Mouse (Mus musculus) right cerebral cortex, adult 18-20 months (tissue): Measurements from ENCODE around the gene Naa16.
"Not testable (repeated sequence)": the region's sequence is repeated elsewhere in the genome, so short reads cannot be mapped to it uniquely, and the experiment has no call there.

Experiments used
- DNase-seq: peaks from one replicate; pipeline ENCODE4 v3.0.0; 2022; ENCODE audit warnings: mixed read lengths

Naa16 gene

DNA sequence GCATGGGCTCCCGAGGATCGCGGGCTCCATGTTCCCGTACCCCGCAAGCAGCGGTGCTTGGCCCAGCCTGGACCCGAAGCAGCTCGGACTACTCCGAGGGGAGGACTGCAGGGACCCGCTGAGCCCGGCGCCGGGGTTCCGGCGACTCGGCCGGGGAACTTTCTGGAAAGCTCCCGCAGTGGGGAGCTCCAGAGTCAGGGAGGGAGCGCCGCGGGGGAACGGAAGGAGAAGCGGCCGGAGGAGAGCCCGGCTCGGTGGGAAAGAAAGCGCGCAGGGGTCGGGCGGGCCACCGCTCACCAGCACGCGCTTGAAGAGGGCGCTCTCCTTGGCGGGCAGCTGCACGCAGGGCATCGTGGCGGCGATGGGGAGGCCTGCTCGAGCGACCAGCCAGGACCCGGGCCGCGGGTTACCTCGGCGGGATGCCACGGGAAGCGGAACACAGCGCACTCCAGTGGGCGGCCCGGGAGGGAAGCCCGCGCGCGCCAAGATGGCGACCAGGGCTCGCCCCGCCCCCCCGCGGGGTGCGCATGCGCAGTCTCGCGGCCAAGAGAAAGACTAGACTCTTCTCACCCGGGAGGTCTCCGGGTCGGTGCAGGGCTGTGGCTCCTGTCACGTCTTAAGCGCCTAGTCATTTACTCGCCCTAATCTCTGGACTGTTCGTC, at the start of gene Naa16:
Naa16 (minus strand) TSS at position 514 of the 662 bp plus-strand sequence.
- peak; percentile 94 for DNase-seq

DNA sequence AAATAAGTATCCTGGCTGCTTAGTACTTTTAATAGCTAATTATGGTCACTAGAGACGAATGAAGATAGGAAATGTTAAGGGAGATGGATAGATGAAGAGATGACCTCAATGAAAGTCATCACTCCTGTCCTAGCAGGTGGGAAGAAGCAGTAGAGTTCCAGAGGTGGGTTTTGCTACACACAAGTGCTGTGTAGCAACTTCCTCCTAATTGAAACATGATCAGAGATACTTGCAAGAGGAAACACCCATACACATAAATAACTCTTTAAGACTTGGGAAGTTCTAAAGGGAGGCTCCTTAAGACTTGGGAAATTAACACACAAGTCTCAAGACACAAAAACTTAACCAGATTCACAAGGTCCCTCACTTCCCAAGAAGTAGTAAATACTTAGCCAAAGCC, 43.5 kb upstream of the Naa16 start:
- DNase-seq, result no peak

DNA sequence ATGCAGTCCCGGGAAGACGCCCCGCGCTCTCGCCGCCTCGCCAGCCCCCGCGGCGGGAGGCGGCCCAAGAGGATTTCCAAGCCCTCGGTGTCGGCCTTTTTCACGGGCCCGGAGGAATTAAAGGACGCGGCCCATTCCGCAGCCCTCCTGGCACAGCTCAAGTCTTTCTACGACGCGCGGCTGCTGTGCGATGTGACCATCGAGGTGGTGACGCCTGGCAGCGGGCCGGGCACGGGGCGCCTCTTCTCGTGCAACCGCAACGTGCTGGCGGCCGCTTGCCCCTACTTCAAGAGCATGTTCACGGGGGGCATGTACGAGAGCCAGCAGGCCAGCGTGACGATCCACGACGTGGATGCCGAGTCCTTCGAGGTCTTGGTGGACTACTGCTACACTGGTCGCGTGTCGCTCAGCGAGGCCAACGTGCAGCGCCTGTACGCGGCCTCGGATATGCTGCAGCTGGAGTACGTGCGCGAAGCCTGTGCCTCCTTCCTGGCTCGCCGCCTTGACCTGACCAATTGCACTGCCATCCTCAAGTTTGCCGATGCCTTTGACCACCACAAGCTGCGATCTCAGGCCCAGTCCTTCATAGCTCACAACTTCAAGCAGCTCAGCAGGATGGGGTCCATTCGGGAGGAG, 36.3 kb upstream of the Naa16 start:
- not testable (repeated sequence) for DNase-seq

DNA sequence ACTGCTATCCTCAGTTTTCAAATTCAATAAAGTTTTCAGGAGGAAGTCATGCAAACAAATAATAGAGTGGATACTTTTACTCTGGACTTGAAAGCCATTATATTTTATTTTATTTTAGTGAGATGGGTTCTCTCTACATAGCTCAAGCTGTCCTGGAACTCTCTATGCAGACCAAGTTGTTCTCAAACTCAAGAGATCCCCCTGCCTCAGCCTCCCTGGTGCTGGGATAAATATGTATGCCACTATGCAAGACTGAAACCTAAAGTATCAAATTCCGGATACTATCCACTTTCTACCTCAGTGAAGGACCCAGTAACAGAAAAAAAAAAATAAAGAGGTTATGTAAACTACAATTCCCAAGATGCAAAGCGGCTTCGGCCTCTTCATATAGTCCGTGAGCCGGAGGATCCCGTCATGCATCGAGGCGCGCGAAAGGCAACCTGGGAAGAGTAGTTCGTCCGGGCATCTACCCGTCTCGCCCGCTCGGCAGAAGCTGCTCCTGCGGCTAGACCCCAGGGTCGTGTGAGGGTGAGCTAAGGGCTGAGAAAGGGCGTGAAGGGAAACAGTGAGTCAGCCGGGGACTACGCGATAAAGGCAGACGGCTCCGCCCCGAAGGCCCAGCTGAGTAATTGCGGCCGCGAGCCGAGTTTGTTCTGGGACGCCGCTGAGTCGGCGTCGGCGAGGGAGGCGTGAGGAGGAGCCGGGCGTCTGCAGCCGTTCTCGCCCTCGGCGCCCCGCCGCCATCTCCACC, 35.6 kb upstream of the Naa16 start, which contains the start of gene Kbtbd7:
Kbtbd7 (plus strand) TSS at position 533 of the 751 bp plus-strand sequence.
- DNase-seq, result peak; percentile 95

DNA sequence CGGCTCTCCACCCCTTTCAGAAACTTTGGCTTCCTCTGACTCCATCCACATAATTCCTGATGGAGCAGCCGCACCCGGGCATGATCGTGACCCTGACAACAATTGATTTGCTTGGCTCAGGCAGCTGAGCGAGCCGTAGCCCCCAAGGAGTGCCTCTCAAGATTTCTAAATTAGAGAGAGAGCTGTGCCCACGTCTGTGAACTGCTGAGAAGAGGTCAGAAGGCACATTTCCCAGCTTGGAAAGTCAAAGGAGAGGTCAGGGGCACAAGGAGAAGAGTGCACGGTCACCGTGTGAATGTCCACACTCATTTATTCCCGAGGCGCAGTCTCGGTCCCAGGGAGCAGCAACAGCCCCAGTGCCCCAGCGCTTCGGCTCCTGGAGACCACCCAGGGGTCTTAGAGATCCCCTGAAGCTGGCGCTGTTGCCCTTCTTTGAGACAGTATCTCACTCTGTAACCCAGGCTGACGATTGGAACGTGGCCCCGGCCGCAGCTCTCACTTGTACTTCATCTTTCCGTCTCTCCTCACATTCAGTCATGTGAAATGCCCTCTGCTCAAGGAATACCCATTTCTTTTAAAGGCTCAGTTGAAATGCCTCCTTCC, 29.6 kb upstream of the Naa16 start:
- DNase-seq, result no peak

DNA sequence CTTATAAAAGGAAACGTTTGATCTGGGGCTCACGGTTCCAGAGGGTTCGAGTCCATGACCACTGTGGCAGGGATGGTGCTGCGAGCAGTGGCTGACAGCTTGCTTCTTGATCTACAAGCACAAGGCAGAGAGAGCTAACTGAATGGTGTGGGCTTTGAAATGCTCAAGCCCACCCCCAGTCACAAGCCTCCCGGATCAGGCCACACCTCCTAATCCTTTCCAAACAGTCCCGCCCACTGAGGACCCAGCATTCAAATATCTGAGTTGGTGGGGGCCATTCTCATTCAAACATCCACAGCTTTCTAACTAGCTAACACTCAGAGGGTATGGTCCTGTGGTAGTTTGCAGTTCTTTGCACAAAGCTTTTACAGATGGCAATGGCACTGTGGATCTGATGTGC, 22.5 kb upstream of the Naa16 start:
- DNase-seq, result no peak

DNA sequence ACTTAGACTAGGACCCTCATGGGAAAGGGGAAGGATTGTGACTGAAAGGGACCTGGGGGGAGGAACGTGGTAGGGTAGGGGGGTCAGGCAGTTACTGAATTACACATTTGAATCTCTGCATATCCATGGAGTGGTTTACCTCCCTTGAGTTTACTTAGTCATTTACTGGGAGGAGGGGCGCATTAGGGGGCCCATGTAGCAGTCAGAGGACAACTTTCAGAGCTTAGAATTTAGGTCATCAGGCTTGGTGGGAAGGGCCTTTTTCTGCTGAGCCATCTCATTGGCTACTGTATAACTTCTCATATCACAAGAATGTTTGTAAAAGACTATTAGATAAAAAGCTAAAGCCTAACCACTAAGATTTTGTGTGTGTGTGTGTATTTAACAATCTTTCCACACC, 20.1 kb upstream of the Naa16 start:
- DNase-seq, result no peak

DNA sequence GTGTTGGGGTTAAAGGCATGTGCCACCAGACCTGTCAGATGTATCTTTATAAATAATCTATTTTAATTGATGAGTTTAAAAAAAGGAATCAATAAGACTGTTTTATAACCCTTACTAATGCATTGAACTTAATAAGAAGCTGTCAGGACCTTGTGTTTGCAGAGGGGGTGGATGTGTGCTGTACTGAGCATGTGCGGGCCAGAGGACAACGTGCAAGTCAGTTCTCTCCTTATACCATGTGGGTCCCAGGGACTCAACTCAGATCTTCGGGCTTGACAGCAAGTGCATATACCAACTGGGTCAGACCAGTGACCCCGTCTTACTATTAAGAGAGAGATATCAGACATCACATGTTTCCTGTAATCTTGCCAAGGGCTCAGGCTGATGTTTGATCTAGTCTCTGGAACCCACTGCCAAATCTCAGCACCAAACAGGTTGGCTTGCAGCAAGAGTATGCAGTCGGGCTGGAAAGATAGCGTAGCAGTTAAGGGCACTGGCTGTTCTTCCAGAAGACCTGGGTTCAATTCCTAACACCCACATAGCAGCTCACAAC, 18.8 kb upstream of the Naa16 start:
- no peak for DNase-seq

DNA sequence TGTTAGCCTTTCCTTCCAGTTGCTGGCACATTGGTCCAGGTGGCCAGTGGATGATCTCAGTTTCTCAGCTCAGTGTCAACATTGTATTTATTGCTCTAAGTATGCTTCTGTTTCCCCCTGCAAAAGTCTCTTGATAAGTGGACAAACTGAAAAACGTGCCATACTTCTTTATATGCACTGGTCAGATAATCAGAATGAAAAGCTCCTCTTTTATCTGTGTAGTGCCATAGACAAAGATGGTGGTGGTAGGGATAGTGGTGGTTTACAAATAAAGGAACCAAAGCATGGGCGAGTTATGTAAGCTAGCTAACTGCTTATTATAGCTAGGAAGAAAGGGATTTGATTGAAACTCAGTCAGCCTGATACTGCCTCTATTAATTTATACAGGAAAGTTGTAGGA, 17.1 kb upstream of the Naa16 start:
- DNase-seq, result no peak

DNA sequence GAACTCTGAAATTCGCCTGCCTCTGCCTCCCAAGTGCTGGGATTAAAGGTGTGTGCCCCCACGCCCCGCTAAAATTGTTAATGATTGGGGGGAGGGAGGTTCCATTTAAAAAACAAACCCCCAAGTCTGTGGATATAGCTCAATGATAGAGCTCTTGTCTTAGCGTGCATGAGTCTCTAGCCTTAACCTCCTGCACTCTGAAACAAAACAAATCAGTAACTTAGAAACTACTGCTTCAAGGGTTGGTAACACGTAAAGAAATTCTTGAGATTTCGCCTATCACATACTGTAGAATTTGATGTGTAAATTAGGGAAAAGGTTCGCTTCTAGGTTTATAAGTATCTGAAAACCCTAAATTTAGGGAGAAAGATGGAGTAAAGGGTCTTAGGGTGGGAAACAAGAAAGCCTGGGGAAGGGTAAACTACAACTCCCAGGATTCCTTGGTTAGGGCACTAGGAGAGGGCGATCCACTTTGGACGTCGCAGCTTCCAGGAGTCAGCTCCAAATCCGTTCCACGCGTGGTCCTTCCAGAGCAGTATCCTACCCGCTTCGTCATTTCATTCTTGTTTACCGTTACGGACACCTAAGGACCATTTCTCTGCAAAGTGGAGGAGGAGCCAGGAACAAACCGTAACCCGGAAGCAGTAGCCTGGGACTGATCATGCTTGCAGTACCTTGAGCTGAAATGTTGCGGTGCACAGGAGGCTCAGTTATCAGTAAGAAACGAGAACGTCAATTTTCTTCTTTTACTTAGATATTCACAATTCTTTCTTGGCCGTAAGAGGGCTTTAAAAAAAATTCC, 6.9 kb upstream of the Naa16 start, which contains the start of gene Mtrf1:
Mtrf1 (plus strand) TSS at position 452 of the 802 bp plus-strand sequence.
- peak; percentile 75 for DNase-seq

DNA sequence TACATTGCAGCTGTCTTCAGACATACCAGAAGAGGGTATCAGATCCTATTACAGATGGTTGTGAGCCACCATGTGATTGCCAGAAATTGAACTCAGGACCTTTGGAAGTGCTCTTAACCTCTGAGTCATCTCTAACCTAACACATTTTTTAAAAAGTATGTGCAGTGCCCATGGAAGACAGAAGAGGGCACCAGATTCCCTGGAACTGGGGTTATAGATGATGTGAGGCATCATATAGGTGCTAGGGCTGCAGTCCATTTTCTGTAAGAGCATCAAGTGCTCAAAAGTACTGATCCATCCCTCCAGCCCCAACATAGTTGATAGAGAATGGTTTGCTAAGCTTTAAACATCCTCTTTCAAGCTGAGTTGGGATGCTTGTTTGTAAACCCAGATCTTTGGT, 4.0 kb upstream of the Naa16 start:
- DNase-seq, result no peak

DNA sequence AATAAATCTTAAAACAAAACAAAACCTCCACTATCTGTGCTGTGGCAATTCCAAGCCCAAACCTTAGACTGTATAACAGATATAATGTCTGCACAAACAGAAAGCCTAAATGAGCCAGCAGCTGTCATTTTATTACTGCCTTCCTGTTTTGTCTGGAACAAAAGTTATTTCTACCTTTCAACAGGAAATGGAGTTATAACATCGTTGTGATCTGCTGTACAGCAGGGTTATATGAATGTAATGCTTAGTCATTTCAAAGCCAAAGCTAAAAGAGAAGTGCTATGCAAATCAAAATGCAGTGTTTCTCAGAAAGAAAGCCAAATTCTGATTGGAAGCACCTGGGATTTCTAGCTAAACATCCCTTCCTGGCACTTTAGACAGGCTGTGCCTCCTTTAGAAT, 2.7 kb upstream of the Naa16 start:
- DNase-seq, result no peak

DNA sequence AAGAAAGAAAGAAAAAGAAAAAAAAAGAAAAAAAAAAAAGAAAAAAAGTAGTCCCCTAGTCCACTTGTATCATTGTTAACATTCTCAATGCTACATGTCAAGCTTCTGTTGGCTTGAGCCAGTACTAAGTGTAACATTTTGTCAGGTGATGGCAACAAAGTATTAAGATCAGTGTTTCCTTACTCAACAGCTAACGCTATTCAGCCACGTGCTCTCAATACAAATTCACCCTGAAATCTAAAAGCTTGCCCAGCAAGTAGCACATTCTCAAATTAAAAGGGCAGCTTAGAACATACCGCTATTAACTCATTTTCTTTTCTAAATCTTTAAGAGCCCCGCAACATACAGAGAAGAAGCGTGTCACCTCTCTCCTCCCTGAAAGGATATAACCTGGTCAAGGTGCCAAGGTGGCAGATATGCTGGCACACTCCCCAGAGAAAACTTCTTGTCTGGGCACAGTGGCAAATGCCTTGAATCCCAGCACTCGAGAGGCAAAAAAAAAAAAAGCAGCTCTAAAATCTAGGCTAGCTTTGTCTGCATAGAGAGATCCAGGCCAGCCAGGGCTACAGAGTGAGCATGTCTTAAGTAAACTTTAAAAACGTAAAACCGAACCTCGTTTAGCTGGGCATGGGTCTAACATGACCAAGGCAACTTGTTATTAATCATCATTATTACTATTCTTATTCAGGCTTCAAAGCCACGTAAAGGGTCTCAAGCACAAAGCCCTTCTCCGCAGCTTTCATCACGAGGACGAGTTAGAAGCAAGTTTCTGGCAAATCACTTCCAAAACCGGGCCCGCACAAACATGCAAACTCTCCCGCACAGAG, 927 bp downstream of the Naa16 start:
- DNase-seq, result no peak

DNA sequence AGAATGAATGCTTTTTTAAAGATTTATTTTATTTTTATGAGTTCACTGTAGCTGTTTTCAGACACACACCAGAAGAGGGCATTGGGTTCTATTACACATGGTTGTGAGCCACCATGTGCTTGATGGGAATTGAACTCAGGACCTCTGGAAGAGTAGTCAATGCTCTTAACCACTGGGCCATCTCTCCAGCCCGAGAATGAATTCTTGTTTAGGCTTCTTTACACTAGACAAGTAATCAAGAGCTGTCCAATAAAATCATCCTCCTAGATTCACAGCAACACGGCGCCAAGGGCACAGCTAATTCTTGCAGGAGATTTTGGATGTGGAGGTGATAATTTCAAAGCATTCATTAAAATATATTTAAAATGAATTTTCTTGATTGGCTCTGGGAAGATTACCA, 2.3 kb downstream of the Naa16 start:
- DNase-seq, result no peak

DNA sequence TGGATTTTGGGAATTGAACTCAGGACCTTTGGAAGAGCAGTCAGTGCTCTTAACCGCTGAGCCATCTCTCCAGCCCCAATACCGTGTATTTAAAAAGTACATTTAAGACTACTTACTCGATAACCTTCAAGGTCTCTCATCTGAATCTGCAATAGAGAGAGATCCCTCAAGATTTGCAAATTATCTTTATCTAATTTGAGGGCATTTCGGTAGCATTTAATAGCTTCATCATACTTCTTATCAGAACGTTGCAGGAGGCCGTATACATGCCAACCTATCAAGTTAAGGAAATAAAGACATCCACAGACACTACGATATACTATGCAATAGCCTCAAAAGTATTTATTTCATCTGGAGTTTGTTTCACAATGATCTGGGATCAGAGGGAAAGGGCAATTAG, 7.5 kb downstream of the Naa16 start:
- DNase-seq, result no peak

DNA sequence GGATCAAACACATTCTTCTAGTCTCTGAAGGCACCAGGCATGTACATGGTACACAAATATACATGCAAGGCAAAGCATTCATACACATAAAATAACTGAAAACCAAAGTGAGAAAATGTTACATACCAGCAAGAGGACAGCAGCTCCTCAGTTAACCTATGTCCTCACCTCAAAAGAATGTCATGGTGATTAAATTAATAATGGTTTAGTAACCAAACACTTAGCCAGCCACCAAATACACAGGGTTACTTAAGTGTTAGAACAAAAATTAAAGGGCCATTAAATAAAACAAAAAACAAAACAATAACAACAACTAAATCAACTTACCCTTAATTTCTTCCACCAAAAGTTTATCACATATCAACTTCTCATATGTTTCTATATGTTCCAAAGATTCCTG, 13.5 kb downstream of the Naa16 start:
- DNase-seq, result no peak

DNA sequence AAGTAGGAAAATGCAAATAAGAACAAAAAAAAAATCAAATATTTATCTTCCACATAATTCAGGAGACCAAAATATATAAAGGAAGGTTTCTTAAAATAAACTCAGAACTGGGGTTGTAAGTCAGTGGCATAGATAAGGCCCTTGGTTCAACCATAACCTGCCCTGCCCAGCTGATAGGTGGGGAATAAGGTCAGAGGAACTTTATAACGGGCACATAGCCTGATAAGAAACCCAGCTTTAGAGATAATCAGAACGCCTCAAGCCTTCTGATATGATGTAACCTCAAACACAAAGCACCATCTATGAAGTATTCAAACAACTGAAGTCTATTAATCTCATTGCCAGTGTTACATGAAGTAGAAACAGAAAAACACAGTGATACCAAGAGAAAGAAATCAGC, 32.5 kb downstream of the Naa16 start:
- DNase-seq, result no peak

DNA sequence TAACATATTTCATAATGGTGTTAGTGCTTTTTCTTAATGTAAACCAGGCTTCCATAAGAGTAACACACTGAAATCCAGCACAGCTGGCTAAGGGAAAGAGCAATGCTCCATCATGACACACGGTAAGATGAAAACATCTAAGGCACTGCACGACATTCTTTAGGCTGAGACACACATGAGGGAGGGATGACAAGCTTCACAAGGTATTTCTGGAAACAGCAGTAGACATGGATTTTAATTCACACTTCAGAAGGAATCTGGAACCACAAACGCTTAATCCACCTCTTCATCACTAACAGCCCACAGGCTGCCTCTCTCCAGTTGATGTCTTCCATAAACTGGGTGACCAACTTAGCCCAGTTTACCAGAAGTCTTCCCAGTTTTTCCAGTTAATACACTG, 44.2 kb downstream of the Naa16 start:
- peak; percentile 15 for DNase-seq

DNA sequence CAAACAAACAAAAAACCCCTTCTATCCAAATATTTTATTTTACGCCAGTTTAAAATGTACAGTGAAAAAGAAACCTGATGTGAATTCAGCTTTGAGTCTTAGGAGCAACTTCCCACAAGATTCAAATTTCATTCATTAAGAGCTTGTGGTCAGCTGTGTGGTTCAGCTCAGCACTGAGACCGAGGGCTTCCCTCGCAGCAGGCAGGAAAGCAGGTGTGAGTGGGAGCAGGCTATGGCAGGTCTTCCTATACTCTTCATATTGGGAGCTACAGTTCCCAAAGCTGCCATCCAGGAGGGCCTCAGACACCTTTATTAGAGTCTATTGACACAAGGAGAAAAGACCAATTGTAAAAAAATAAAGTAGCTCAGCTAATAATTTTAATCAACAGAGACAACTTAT, 55.0 kb downstream of the Naa16 start:
- DNase-seq, result no peak

DNA sequence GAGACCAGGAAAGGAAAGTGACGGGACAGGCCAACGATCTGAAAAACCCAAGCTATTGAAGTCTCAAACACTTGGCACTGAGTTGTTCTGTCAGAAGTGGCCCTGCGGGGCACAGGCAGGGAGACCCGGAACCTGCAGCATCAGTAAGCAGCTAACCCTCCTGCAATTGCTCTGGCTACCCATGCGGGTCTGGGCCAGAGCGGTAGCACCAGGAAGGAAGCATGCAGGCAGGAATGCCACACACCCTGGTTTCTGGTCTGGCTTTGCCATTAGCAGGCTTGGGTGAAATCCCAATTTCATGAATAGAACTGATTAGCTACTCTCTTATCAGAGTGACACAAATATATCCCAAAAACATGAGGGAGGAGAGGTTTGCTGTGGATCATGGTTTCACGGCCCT, 58.6 kb downstream of the Naa16 start:
- DNase-seq, result no peak

DNA sequence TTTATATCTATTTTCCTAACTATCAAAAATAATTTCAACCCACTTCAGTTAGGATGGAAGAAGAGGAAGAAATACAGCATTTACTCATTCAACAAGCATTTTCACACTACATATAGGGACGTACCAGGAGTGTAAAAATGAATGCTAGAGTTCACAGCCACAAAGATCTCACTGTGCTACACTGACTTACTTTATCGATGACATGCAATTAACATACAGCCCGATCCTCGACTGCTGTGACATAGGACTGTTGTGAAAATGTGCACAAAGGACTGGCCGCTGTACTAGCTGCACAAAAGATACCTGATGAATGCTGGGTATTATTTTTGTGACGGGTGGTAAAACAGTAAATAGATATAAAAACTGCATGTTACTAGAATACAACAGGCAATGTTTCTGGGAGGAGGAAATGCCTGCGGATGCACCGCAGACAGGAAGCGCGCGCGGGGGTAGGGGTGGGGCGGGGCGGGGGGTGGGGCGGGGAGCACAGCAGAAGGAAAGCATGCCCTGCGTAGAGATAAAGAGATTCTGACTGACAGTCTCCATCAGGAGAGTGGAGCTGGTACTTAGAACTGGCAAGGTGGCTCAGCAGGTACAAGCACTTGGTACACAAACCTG, 59.5 kb downstream of the Naa16 start:
- no peak for DNase-seq
